Mouse (Mus musculus): ENCODE measurements around the gene Nup50.

- TF ChIP-seq GATA1 (IDR thresholded peaks at IDR 0.05; ENCODE audit: borderline replicate concordance, low read length), result no peak
- no peak for TF ChIP-seq FLI1 (IDR thresholded peaks at IDR 0.05; ENCODE audit: low read length)
These were observed 42.6 kb downstream of the Nup50 start for GRCm38 (mm10) chr15:84965575-84966360.

Data from megakaryocyte, embryonic 14.5 days (primary cell).